Mouse (Mus musculus) lung, embryonic 14.5 days (tissue): Measurements from ENCODE around the gene Ptprg. TPM values are rescaled to one million over a fixed set of nuclear protein-coding genes. Genes with fewer than 3 reads are reported as not detected.
A peak's percentile ranks its signal among the peaks of the same experiment; 100 is the strongest.

ENCODE experiments used
- ATAC-seq: fragments of 200-750 bp; cut with Nextera tagmentation; 2 replicates; pipeline ENCODE4 v1.8.0; 2017; ENCODE audit warnings: mild to moderate bottlenecking, moderate TSS enrichment, moderate library complexity; ENCODE audit not compliant: insufficient read depth
- DNase-seq: peaks from one replicate; pipeline ENCODE4 v3.0.0-alpha.2; 2015
- H3K27ac ChIP-seq: fragments of 300-500 bp; sonication (generic); 2 replicates; pipeline ENCODE4 v1.5.1; 2014; ENCODE audit warnings: low read depth, mild to moderate bottlenecking, moderate library complexity
- H3K27me3 ChIP-seq: fragments of 300-500 bp; sonication (generic); 2 replicates; pipeline ENCODE4 v1.6.1; 2014; ENCODE audit warnings: low read length, control low read depth; ENCODE audit not compliant: insufficient read depth
- H3K36me3 ChIP-seq: fragments of 300-500 bp; sonication (generic); 2 replicates; pipeline ENCODE4 v1.6.1; 2014; ENCODE audit warnings: control low read depth; ENCODE audit not compliant: insufficient read depth
- H3K4me1 ChIP-seq: fragments of 300-500 bp; sonication (generic); 2 replicates; pipeline ENCODE4 v1.6.1; 2014; ENCODE audit warnings: antibody characterized with exemption, control low read depth; ENCODE audit not compliant: insufficient read depth
- H3K4me2 ChIP-seq: fragments of 300-500 bp; sonication (generic); 2 replicates; pipeline ENCODE4 v1.6.1; 2014; ENCODE audit warnings: mild to moderate bottlenecking
- H3K4me3 ChIP-seq: fragments of 300-500 bp; sonication (generic); 2 replicates; pipeline ENCODE4 v1.5.1; 2014; ENCODE audit warnings: low read depth, low read length
- H3K9ac ChIP-seq: fragments of 300-500 bp; sonication (generic); 2 replicates; pipeline ENCODE4 v1.6.1; 2014
- H3K9me3 ChIP-seq: fragments of 300-500 bp; sonication (generic); 2 replicates; pipeline ENCODE4 v1.6.1; 2016; ENCODE audit warnings: low read depth, low read length, control low read depth
- CTCF ChIP-seq: IDR thresholded peaks from 2 replicates; pipeline ENCODE4 v1.5.1; 2016; ENCODE audit warnings: antibody characterized with exemption, low read depth
- WGBS: fragments of 180-500 bp; shearing (Covaris S2); extraction: QIAGEN DNeasy Blood & Tissue Kit; methylation state at CpG from one replicate; pipeline ENCODE4 v1.1.7; 2014; 5-methylcytosine and 5-hydroxymethylcytosine counted together
- polyA plus RNA-seq: library from polyadenylated mRNA; unstranded; fragments of >200 nt; fragmentation: Nextera tagmentation; extraction: Ambion mirVana; gene quantifications from 2 replicates; pipeline ENCODE4 v1.2.1, GENCODE M21; 2014

Gene Ptprg
- polyA plus RNA-seq, 1 experiment from 2014 or later, result 43.2 TPM

DNA sequence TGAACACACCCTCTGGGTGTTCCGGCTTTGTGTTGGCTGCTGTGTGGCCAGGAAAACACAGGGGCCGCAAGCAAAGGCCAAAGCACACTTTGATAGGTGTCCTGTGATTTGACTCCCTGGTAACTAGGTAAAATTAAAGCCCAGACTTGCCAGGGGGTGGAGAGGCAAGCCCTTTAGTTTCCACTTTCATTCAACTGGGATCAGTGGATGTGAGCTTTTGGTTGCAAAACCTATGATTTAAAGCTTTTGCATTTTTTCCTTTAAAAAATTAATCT is 551.8 kb downstream of the Ptprg start:
- no peak for ATAC-seq

GRCm38 (mm10) chr14:12105593-12105992 is 552.3 kb downstream of the Ptprg start:
- Histone ChIP-seq H3K4me1 (0 out of 2 replicates have a peak, but pooled peaks cover 2% of the 10 kb centered on the region), H3K9ac (no peak overlapping the region), H3K4me3 (no peak overlapping the region), H3K27ac (no peak overlapping the region), H3K4me2 (no peak overlapping the region), H3K36me3 (no peaks in the 10 kb centered on the region), H3K9me3 (no peaks in the 10 kb centered on the region), H3K27me3 (no peaks in the 10 kb centered on the region)
- WGBS, result 81% methylated on average over 3 of the region's 3 CpGs
- no peak for TF ChIP-seq CTCF
- DNase-seq (no peak), ATAC-seq (no peak)

More for the DNA sequence above, 551.8 kb downstream of the Ptprg start:
- no peak for DNase-seq
- Histone ChIP-seq H3K27ac (no peak overlapping the region), H3K4me2 (no peak overlapping the region), H3K4me1 (0 out of 2 replicates have a peak, but pooled peaks cover 2% of the 10 kb centered on the region), H3K9ac (no peak overlapping the region), H3K4me3 (no peak overlapping the region), H3K36me3 (no peaks in the 10 kb centered on the region), H3K27me3 (no peaks in the 10 kb centered on the region), H3K9me3 (no peaks in the 10 kb centered on the region)
- TF ChIP-seq CTCF, result no peak
- 74% methylated on average over 2 of the region's 2 CpGs for WGBS

GRCm38 (mm10) chr14:12107459-12107858 is 554.1 kb downstream of the Ptprg start:
- Histone ChIP-seq H3K4me3 (no peak overlapping the region), H3K27me3 (no peaks in the 10 kb centered on the region), H3K36me3 (no peaks in the 10 kb centered on the region), H3K4me1 (0 out of 2 replicates have a peak, but pooled peaks cover 2% of the 10 kb centered on the region), H3K9ac (no peak overlapping the region), H3K4me2 (no peak overlapping the region), H3K9me3 (no peaks in the 10 kb centered on the region), H3K27ac (no peak overlapping the region)
- no peak for ATAC-seq
- no peak for TF ChIP-seq CTCF
- DNase-seq, result peak; percentile 38
- WGBS, result 63% methylated on average over 7 of the region's 7 CpGs

GRCm38 (mm10) chr14:12107991-12108390 is 554.7 kb downstream of the Ptprg start:
- DNase-seq (no peak), ATAC-seq (no peak)
- no peaks in the 10 kb centered on the region for H3K9me3 ChIP-seq
- H3K36me3 ChIP-seq, result no peaks in the 10 kb centered on the region
- no peak overlapping the region for H3K4me3 ChIP-seq
- H3K4me2 ChIP-seq, result no peak overlapping the region
- H3K27ac ChIP-seq, result no peak overlapping the region
- H3K4me1 ChIP-seq, result 0 out of 2 replicates have a peak, but pooled peaks cover 6% of the 10 kb centered on the region
- no peak overlapping the region for H3K9ac ChIP-seq
- 61% methylated on average over 7 of the region's 7 CpGs for WGBS
- no peaks in the 10 kb centered on the region for H3K27me3 ChIP-seq
- TF ChIP-seq CTCF, result no peak

- Histone ChIP-seq H3K27me3 (no peaks in the 10 kb centered on the region), H3K36me3 (no peaks in the 10 kb centered on the region), H3K4me2 (no peak overlapping the region), H3K4me1 (peaks cover 9% of the 10 kb centered on the region; the same call in 1 of the 2 replicates), H3K9ac (no peak overlapping the region), H3K27ac (no peak overlapping the region), H3K4me3 (no peak overlapping the region), H3K9me3 (no peaks in the 10 kb centered on the region)
- no peak for TF ChIP-seq CTCF
- 27% methylated on average over 2 of the region's 2 CpGs for WGBS
- DNase-seq, result peak; percentile 74
- peak; percentile 68; the same call in 1 of the 2 replicates for ATAC-seq
Measured at GRCm38 (mm10) chr14:12112548-12113011, 559.2 kb downstream of the Ptprg start.

GRCm38 (mm10) chr14:12113326-12113725 is 560.0 kb downstream of the Ptprg start:
- H3K27me3 ChIP-seq, result no peaks in the 10 kb centered on the region
- 30% methylated on average over 5 of the region's 5 CpGs for WGBS
- no peaks in the 10 kb centered on the region for H3K9me3 ChIP-seq
- DNase-seq (no peak), ATAC-seq (no peak)
- no peak overlapping the region for H3K27ac ChIP-seq
- no peak for TF ChIP-seq CTCF
- no peak overlapping the region for H3K4me3 ChIP-seq
- no peak overlapping the region for H3K4me2 ChIP-seq
- no peaks in the 10 kb centered on the region for H3K36me3 ChIP-seq
- peaks cover 7% of the 10 kb centered on the region; the same call in 1 of the 2 replicates for H3K4me1 ChIP-seq
- no peak overlapping the region for H3K9ac ChIP-seq

DNA sequence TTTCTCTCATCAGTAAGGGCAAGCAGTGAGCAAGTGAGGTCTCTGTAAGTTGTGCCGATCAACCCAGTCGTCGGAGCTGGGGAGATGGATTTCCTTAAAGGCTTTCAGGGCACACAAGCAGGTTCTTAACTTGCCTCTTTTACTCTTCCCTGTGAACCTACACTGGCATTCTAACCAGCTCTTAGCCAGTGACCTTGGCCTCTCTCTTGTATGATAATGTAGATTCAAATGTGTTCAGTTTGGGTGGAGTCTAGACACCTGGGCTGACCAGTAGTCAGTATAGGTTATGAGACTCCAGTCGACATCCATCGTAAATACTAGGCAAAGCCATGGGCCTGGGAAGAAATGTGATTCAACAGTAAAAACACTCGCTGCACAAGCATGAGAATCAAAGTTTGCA is 560.7 kb downstream of the Ptprg start:
- no peak overlapping the region for H3K9ac ChIP-seq
- no peak overlapping the region for H3K27ac ChIP-seq
- H3K27me3 ChIP-seq, result no peaks in the 10 kb centered on the region
- WGBS, result 57% methylated on average over 6 of the region's 6 CpGs
- no peak for TF ChIP-seq CTCF
- no peak overlapping the region for H3K4me3 ChIP-seq
- DNase-seq, result no peak
- ATAC-seq, result no peak
- H3K36me3 ChIP-seq, result no peaks in the 10 kb centered on the region
- no peak overlapping the region for H3K4me2 ChIP-seq
- H3K9me3 ChIP-seq, result no peaks in the 10 kb centered on the region
- H3K4me1 ChIP-seq, result peaks cover 7% of the 10 kb centered on the region; the same call in 1 of the 2 replicates

DNA sequence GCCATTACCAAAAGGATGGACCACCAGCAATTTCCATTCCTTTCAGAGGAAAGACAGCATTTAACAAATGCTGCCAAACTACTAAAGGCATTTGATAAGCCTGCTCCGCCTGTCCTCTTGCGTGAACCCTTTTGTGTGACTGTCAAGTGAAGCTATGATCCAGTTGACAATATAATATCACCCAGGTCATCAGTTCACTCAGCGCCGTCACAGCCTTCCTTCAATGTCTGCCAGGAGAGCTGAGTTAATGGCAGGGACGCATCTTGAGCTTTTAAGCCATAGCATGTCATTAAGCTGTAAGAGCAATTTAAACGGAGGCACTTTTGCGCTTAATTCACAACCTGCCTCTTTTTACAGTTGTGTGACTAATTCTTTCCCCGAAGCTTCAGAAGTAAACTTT is 565.9 kb downstream of the Ptprg start:
- WGBS, result 73% methylated on average over 8 of the region's 8 CpGs
- DNase-seq (no peak), ATAC-seq (no peak)
- Histone ChIP-seq H3K4me1 (no peaks in the 10 kb centered on the region), H3K9me3 (no peaks in the 10 kb centered on the region), H3K4me3 (no peak overlapping the region), H3K36me3 (no peaks in the 10 kb centered on the region), H3K27ac (no peak overlapping the region), H3K27me3 (no peaks in the 10 kb centered on the region), H3K4me2 (no peak overlapping the region), H3K9ac (no peak overlapping the region)
- TF ChIP-seq CTCF, result no peak
